Mouse (Mus musculus): Measurements from ENCODE around the gene Ets1. TPM values are rescaled to one million over a fixed set of nuclear protein-coding genes. Genes with fewer than 3 reads are reported as not detected.

Ets1 gene
- 34.5 and 36.0 TPM in 2 replicates for polyA plus RNA-seq (2014; fragmentation: Nextera tagmentation; extraction: Ambion mirVana)

DNA sequence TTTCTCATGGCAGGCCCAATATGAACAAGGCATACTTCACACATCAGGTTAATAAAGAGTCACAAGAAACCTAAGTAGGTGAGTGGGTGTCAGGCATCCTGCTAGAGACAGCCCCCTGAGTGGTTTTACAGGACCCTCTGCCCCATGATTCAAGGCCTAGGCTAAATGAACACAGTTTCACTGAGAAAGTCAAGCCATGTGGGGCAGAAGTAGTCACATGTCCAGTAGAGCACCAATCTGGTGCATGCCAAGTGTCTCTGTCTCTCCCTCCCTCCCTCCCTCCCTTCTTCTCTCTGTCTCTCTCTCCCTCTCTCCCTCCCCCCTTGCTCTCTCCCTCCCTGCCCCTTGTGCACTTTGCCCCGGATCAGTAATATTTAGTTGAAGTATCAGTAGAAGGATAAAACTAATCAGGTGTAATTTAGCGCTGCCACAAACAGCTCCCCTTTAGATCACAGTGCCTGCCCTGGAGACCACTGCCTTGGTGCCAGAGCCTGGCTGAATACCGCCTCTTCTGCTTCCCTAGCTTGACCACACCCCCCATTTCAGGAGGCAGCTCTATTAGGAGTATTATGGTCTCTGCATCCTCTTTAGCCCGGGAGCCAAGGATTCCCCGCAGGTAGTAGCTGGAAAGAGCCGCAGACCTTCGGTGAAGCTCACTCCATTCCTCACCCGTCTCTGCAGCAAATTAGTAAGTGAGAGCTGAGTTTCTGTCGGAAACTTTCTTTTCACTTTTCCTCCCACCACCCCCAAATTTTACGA lies at the start of gene Ets1:
Ets1 (plus strand) TSS at position 595 of the 759 bp plus-strand sequence.
- Histone ChIP-seq H3K4me2 (ENCODE audit: low read depth, low read length) (peak within 1 kb of the TSS; percentile 30), H3K36me3 (replicated peaks; ENCODE audit: control insufficient read depth, insufficient read depth, low read depth, low read length) (no peaks in the 10 kb centered on the region), H3K4me3 (ENCODE audit: low read depth, low read length) (0 out of 2 replicates have a peak within 1 kb of the TSS, but pooled peaks have one; percentile 1), H3K27ac (replicated peaks; ENCODE audit: low read depth, low read length) (no peak within 1 kb of the TSS), H3K4me1 (ENCODE audit: control insufficient read depth, insufficient read depth, low read length) (0 out of 2 replicates have a peak, but pooled peaks cover 2% of the 10 kb centered on the region), H3K27me3 (ENCODE audit: control insufficient read depth, insufficient read depth, low read length) (peaks cover 7% of the 10 kb centered on the region; the same call in 1 of the 2 replicates), H3K9me3 (replicated peaks; ENCODE audit: control insufficient read depth, low read length) (no peaks in the 10 kb centered on the region), H3K9ac (replicated peaks; ENCODE audit: low read length) (no peak within 1 kb of the TSS)
- 0 out of 2 replicates have a peak, but pooled peaks have one; percentile 52 for ATAC-seq (replicated peaks; ENCODE audit: insufficient number of reproducible peaks, low FRiP score, low TSS enrichment, low read depth)
- 2% methylated on average over 10 of the region's 10 CpGs for WGBS
- peak; percentile 76 for DNase-seq (ENCODE audit: low spot score)

DNA sequence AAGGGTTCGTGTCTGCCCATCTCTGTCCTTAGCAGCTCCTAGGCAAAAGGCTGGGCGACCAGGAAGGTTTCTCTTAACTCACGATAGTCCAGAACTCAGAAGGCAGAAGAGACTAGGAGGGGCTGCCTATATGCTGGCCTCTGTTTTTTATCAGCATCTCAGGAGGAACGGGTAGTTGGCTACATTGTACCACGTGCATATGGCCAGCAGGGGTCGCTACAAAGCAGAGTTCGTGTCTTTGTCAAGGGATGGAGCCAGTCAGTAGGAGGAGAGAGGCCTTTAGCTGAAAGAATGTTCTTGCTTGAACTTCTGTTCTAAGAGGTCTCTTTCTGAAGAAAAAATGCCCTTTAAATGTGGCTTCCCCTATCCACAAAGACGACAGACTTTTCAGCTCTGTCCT lies 46.1 kb upstream of the Ets1 start:
- ATAC-seq (replicated peaks; ENCODE audit: insufficient number of reproducible peaks, low FRiP score, low TSS enrichment, low read depth) (no peak; the same call in 1 of the 2 replicates), DNase-seq (ENCODE audit: low spot score) (peak; percentile 93)
- WGBS = 6% methylated on average over 8 of the region's 8 CpGs
- no peaks in the 10 kb centered on the region; the same call in 1 of the 2 replicates for H3K4me1 ChIP-seq (ENCODE audit: control insufficient read depth, insufficient read depth, low read length)
- no peak overlapping the region for H3K9ac ChIP-seq (replicated peaks; ENCODE audit: low read length)
- no peaks in the 10 kb centered on the region for H3K36me3 ChIP-seq (replicated peaks; ENCODE audit: control insufficient read depth, insufficient read depth, low read depth, low read length)
- H3K27me3 ChIP-seq (ENCODE audit: control insufficient read depth, insufficient read depth, low read length) = no peaks in the 10 kb centered on the region
- H3K4me3 ChIP-seq (ENCODE audit: low read depth, low read length) = no peak overlapping the region
- no peak overlapping the region for H3K27ac ChIP-seq (replicated peaks; ENCODE audit: low read depth, low read length)
- no peak overlapping the region for H3K4me2 ChIP-seq (ENCODE audit: low read depth, low read length)
- no peaks in the 10 kb centered on the region for H3K9me3 ChIP-seq (replicated peaks; ENCODE audit: control insufficient read depth, low read length)

- Histone ChIP-seq H3K27me3 (ENCODE audit: control insufficient read depth, insufficient read depth, low read length) (no peaks in the 10 kb centered on the region), H3K4me3 (ENCODE audit: low read depth, low read length) (no peak overlapping the region), H3K27ac (replicated peaks; ENCODE audit: low read depth, low read length) (no peak overlapping the region), H3K4me1 (ENCODE audit: control insufficient read depth, insufficient read depth, low read length) (no peaks in the 10 kb centered on the region; the same call in 1 of the 2 replicates), H3K9me3 (replicated peaks; ENCODE audit: control insufficient read depth, low read length) (no peaks in the 10 kb centered on the region), H3K9ac (replicated peaks; ENCODE audit: low read length) (no peak overlapping the region), H3K36me3 (replicated peaks; ENCODE audit: control insufficient read depth, insufficient read depth, low read depth, low read length) (no peaks in the 10 kb centered on the region), H3K4me2 (ENCODE audit: low read depth, low read length) (no peak overlapping the region)
- WGBS = 50% methylated on average over 5 of the region's 5 CpGs
- no peak for DNase-seq (ENCODE audit: low spot score)
- no peak for ATAC-seq (replicated peaks; ENCODE audit: insufficient number of reproducible peaks, low FRiP score, low TSS enrichment, low read depth)
Observed at GRCm38 (mm10) chr9:32590571-32590970, 45.5 kb upstream of the Ets1 start.

DNA sequence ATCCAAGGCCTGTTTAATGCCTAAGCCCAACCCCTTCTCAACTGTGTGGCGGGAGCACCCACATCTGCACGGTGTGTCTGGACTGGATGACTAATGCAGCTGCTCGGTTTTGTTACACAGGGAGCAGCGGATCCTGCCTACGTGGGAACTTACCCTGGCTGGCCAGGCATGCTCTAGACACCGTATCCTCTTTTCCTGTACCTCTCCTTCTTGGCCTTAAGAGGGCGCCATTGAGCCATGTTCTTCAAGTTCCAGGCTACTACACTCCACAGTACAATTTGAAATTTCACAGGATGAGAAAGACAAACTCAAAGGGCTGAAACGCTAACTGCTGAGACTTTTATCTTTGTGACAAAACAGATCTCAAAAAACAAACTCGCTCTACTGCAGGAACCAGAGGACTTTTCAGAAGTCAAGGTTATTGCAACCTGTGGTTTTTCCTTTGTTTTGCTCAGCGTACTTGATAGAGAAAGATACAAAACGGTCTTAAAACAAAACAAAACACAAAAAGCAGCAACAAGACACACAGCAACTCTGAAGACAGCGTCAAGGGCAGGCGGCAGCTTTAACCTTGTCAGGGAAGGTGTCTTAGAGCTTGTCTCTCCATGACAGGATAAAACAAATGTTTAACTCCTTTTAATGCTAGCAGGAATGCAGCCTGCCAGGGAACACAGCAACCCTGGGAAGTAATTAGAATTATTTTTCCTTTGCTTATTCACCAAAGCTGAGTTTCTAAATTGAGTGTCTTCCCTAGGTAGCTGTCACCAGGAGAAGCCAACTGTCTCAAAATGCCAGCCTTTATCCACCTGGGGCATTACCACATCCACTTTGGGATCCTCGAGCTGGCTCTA lies 44.1 kb upstream of the Ets1 start:
- no peaks in the 10 kb centered on the region for H3K27me3 ChIP-seq (ENCODE audit: control insufficient read depth, insufficient read depth, low read length)
- no peak overlapping the region for H3K27ac ChIP-seq (replicated peaks; ENCODE audit: low read depth, low read length)
- no peak overlapping the region for H3K4me2 ChIP-seq (ENCODE audit: low read depth, low read length)

GRCm38 (mm10) chr9:32592583-32592890 lies 43.5 kb upstream of the Ets1 start:
- WGBS = 17% methylated on average over 2 of the region's 2 CpGs
- Histone ChIP-seq H3K27ac (replicated peaks; ENCODE audit: low read depth, low read length) (no peak overlapping the region), H3K36me3 (replicated peaks; ENCODE audit: control insufficient read depth, insufficient read depth, low read depth, low read length) (no peaks in the 10 kb centered on the region), H3K4me2 (ENCODE audit: low read depth, low read length) (no peak overlapping the region), H3K4me1 (ENCODE audit: control insufficient read depth, insufficient read depth, low read length) (no peaks in the 10 kb centered on the region; the same call in 1 of the 2 replicates), H3K27me3 (ENCODE audit: control insufficient read depth, insufficient read depth, low read length) (no peaks in the 10 kb centered on the region), H3K9ac (replicated peaks; ENCODE audit: low read length) (no peak overlapping the region), H3K9me3 (replicated peaks; ENCODE audit: control insufficient read depth, low read length) (no peaks in the 10 kb centered on the region), H3K4me3 (ENCODE audit: low read depth, low read length) (no peak overlapping the region)
- ATAC-seq (replicated peaks; ENCODE audit: insufficient number of reproducible peaks, low FRiP score, low TSS enrichment, low read depth) (no peak), DNase-seq (ENCODE audit: low spot score) (no peak)

More for the DNA sequence above, 44.1 kb upstream of the Ets1 start:
- H3K36me3 ChIP-seq (replicated peaks; ENCODE audit: control insufficient read depth, insufficient read depth, low read depth, low read length) = no peaks in the 10 kb centered on the region
- ATAC-seq (replicated peaks; ENCODE audit: insufficient number of reproducible peaks, low FRiP score, low TSS enrichment, low read depth) (peak; percentile 86), DNase-seq (ENCODE audit: low spot score) (peak; percentile 93)
- no peak overlapping the region for H3K4me3 ChIP-seq (ENCODE audit: low read depth, low read length)
- H3K9me3 ChIP-seq (replicated peaks; ENCODE audit: control insufficient read depth, low read length) = no peaks in the 10 kb centered on the region
- H3K9ac ChIP-seq (replicated peaks; ENCODE audit: low read length) = no peak overlapping the region
- H3K4me1 ChIP-seq (ENCODE audit: control insufficient read depth, insufficient read depth, low read length) = no peaks in the 10 kb centered on the region; the same call in 1 of the 2 replicates
- WGBS = 8% methylated on average over 14 of the region's 14 CpGs

- Histone ChIP-seq H3K27ac (replicated peaks; ENCODE audit: low read depth, low read length) (no peak overlapping the region), H3K9ac (replicated peaks; ENCODE audit: low read length) (no peak overlapping the region), H3K9me3 (replicated peaks; ENCODE audit: control insufficient read depth, low read length) (no peaks in the 10 kb centered on the region), H3K36me3 (replicated peaks; ENCODE audit: control insufficient read depth, insufficient read depth, low read depth, low read length) (no peaks in the 10 kb centered on the region), H3K27me3 (ENCODE audit: control insufficient read depth, insufficient read depth, low read length) (no peaks in the 10 kb centered on the region), H3K4me2 (ENCODE audit: low read depth, low read length) (no peak overlapping the region), H3K4me3 (ENCODE audit: low read depth, low read length) (no peak overlapping the region), H3K4me1 (ENCODE audit: control insufficient read depth, insufficient read depth, low read length) (no peaks in the 10 kb centered on the region; the same call in 1 of the 2 replicates)
- WGBS = 10% methylated on average over 1 of the region's 1 CpGs
- DNase-seq (ENCODE audit: low spot score) (no peak), ATAC-seq (replicated peaks; ENCODE audit: insufficient number of reproducible peaks, low FRiP score, low TSS enrichment, low read depth) (no peak)
Observed at GRCm38 (mm10) chr9:32593816-32594215, 42.2 kb upstream of the Ets1 start.

DNA sequence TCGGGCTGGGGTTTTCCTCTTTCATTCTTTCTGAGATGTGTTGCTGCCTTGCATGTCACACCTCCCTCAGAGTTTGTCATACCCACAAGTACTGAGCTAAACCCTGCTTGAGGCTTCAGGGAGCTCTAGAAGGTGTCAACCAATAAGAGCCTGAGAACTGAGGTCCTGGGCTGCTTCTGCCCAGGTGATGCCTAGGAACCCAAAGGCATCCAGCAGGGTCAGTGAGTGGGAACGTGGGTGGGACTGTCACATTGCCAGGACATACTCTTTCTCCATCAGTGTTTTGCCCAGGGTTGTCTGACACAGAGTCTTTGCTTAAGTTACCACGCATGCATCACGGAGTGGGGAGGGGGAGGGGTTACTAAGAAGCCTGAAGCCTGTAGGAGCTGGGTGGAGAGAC lies 41.7 kb upstream of the Ets1 start:
- 41% methylated on average over 4 of the region's 4 CpGs for WGBS
- H3K27me3 ChIP-seq (ENCODE audit: control insufficient read depth, insufficient read depth, low read length) = no peaks in the 10 kb centered on the region

More for the DNA sequence above, 41.7 kb upstream of the Ets1 start:
- Histone ChIP-seq H3K27ac (replicated peaks; ENCODE audit: low read depth, low read length) (no peak overlapping the region), H3K36me3 (replicated peaks; ENCODE audit: control insufficient read depth, insufficient read depth, low read depth, low read length) (no peaks in the 10 kb centered on the region), H3K9ac (replicated peaks; ENCODE audit: low read length) (no peak overlapping the region), H3K9me3 (replicated peaks; ENCODE audit: control insufficient read depth, low read length) (no peaks in the 10 kb centered on the region), H3K4me1 (ENCODE audit: control insufficient read depth, insufficient read depth, low read length) (no peaks in the 10 kb centered on the region; the same call in 1 of the 2 replicates), H3K4me3 (ENCODE audit: low read depth, low read length) (no peak overlapping the region), H3K4me2 (ENCODE audit: low read depth, low read length) (no peak overlapping the region)
- ATAC-seq (replicated peaks; ENCODE audit: insufficient number of reproducible peaks, low FRiP score, low TSS enrichment, low read depth) = no peak
- peak; percentile 42 for DNase-seq (ENCODE audit: low spot score)

Measured in embryonic facial prominence, embryonic 11.5 days (tissue).